Mouse (Mus musculus) hindbrain, embryonic 15.5 days (tissue): ENCODE data around the gene Olfr374. TPM values are rescaled to one million over a fixed set of nuclear protein-coding genes. Genes with fewer than 3 reads are reported as not detected.
"Not testable (repeated sequence)": the region's sequence is repeated elsewhere in the genome, so short reads cannot be mapped to it uniquely, and the experiment has no call there.

Experiments
- ATAC-seq: fragments of 200-750 bp; cut with Nextera tagmentation; 2 replicates; pipeline ENCODE4 v1.8.0; 2017; ENCODE audit warnings: low read depth, moderate number of reproducible peaks, moderate TSS enrichment; ENCODE audit not compliant: low FRiP score
- H3K27ac ChIP-seq: fragments of 300-500 bp; sonication (generic); replicated peaks from 2 replicates; pipeline ENCODE4 v1.5.1; 2015; ENCODE audit warnings: mild to moderate bottlenecking, inconsistent platforms
- H3K27me3 ChIP-seq: fragments of 300-500 bp; sonication (generic); 2 replicates; pipeline ENCODE4 v1.6.1; 2015; ENCODE audit warnings: control low read depth, inconsistent platforms
- H3K36me3 ChIP-seq: fragments of 300-500 bp; sonication (generic); 2 replicates; pipeline ENCODE4 v1.6.1; 2015; ENCODE audit warnings: control low read depth, inconsistent platforms
- H3K4me1 ChIP-seq: fragments of 300-500 bp; sonication (generic); replicated peaks from 2 replicates; pipeline ENCODE4 v1.6.1; 2015; ENCODE audit warnings: control low read depth, inconsistent platforms
- H3K4me2 ChIP-seq: fragments of 300-500 bp; sonication (generic); 2 replicates; pipeline ENCODE4 v1.6.1; 2015; ENCODE audit warnings: moderate library complexity, mild to moderate bottlenecking, inconsistent platforms
- H3K4me3 ChIP-seq: fragments of 300-500 bp; sonication (generic); 2 replicates; pipeline ENCODE4 v1.5.1; 2015; ENCODE audit warnings: mild to moderate bottlenecking, inconsistent platforms
- H3K9ac ChIP-seq: fragments of 300-500 bp; sonication (generic); 2 replicates; pipeline ENCODE4 v1.6.1; 2015; ENCODE audit warnings: inconsistent platforms
- H3K9me3 ChIP-seq: fragments of 300-500 bp; sonication (generic); 2 replicates; pipeline ENCODE4 v1.6.1; 2016; ENCODE audit warnings: control low read depth, inconsistent platforms
- WGBS: fragments of 180-500 bp; shearing (Covaris S2); methylation state at CpG from one replicate; pipeline ENCODE4 v1.1.7; 2015; 5-methylcytosine and 5-hydroxymethylcytosine counted together
- polyA plus RNA-seq: library from polyadenylated mRNA; unstranded; fragments of >200 nt; fragmentation: Nextera tagmentation; extraction: Ambion mirVana; gene quantifications from 2 replicates; pipeline ENCODE4 v1.2.1, GENCODE M21; 2015

Gene Olfr374
- 0.07 TPM in 1 of 2 replicates, not detected in the other for polyA plus RNA-seq

GRCm38 (mm10) chr8:72106740-72107139 lies at the start of gene Olfr374:
Olfr374 (plus strand) TSS chr8:72107040.
- H3K4me3 ChIP-seq, result no peak within 1 kb of the TSS
- 0 out of 2 replicates have a peak, but pooled peaks cover 2% of the 10 kb centered on the region for H3K9me3 ChIP-seq
- 93% methylated on average over 3 of the region's 3 CpGs for WGBS
- ATAC-seq, result no peak
- no peak within 1 kb of the TSS for H3K9ac ChIP-seq
- H3K27ac ChIP-seq, result no peak within 1 kb of the TSS
- H3K4me1 ChIP-seq, result no peaks in the 10 kb centered on the region
- H3K4me2 ChIP-seq, result no peak within 1 kb of the TSS
- H3K27me3 ChIP-seq, result no peaks in the 10 kb centered on the region
- no peaks in the 10 kb centered on the region for H3K36me3 ChIP-seq

GRCm38 (mm10) chr8:72057643-72058042 lies 49.2 kb upstream of the Olfr374 start:
- H3K4me3 ChIP-seq, H3K27ac ChIP-seq, H3K9me3 ChIP-seq, H3K9ac ChIP-seq, H3K36me3 ChIP-seq, H3K4me2 ChIP-seq, H3K27me3 ChIP-seq, H3K4me1 ChIP-seq, ATAC-seq: not testable (repeated sequence)
- 88% methylated on average over 3 of the region's 4 CpGs for WGBS

DNA sequence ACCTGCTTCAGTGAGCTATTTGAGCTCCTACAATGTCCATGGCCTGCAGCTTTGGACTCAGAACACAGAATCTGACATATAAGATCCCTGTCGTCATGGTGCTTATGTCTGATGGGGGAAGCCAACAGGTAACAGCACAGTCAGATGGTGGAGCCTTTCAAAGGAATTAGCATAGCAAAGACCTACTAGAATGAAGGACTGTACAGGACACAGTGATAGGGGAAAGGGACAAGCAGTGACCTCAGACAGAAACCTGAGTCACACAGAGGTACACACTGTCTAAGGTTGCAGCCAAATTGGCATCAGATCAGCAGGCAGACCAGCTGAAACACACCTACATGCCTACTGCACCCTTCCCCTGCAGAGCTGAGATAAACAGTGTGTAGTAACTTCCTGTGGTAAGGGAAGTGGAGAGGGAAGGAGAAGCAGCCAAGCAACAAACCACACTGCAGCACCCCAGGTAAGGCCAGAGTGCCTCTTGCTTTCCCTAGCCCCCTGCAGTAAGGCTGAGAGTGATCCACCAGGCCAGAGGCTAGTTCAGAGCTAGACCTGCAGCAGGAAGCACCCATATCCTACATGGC lies 39.9 kb upstream of the Olfr374 start:
- not testable (repeated sequence) for H3K9ac ChIP-seq, H3K4me2 ChIP-seq, ATAC-seq, H3K27me3 ChIP-seq, H3K9me3 ChIP-seq, H3K36me3 ChIP-seq, H3K4me1 ChIP-seq, H3K27ac ChIP-seq, H3K4me3 ChIP-seq
- 86% methylated on average over 1 of the region's 1 CpGs for WGBS

DNA sequence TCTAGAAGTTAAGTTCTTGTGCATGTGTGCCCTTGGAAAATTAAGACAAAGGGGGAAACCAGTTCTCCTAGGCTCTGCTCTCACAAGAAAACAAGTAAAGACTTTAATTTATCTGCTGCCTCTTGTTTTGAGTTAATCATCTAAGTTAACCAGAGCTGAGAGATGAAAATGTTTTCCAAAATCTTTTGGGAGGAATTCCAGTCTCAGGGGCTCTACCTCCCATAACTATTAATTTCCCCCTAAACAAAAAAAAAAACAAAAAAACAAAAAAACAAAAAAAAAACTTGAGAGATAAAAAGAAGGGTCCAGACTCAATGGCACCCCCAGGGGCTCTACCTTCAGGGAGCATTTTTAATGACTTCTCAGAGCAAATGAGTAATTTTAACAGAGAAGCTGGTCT lies 24.0 kb upstream of the Olfr374 start, which contains the start of gene Olfr373:
TSS of gene Olfr373 (plus strand) at position 301 of the 400 bp plus-strand sequence.
- not testable (repeated sequence) for H3K9me3 ChIP-seq, H3K4me2 ChIP-seq, H3K27ac ChIP-seq, ATAC-seq, H3K9ac ChIP-seq, H3K4me3 ChIP-seq, H3K36me3 ChIP-seq, H3K4me1 ChIP-seq, H3K27me3 ChIP-seq

- Histone ChIP-seq H3K9me3 (no peaks in the 10 kb centered on the region), H3K4me2 (no peak overlapping the region), H3K9ac (no peak overlapping the region), H3K36me3 (no peaks in the 10 kb centered on the region), H3K4me3 (no peak overlapping the region), H3K27me3 (no peaks in the 10 kb centered on the region), H3K4me1 (no peaks in the 10 kb centered on the region), H3K27ac (no peak overlapping the region)
- ATAC-seq, result no peak
- WGBS, result 72% methylated on average over 5 of the region's 5 CpGs
These were observed 22.1 kb upstream of the Olfr374 start for GRCm38 (mm10) chr8:72084744-72085143.

GRCm38 (mm10) chr8:72087611-72088010 lies 19.2 kb upstream of the Olfr374 start:
- WGBS, result 85% methylated on average over 3 of the region's 3 CpGs
- ATAC-seq, result not testable (repeated sequence)

GRCm38 (mm10) chr8:72096721-72097120 lies 10.1 kb upstream of the Olfr374 start:
- not testable (repeated sequence) for H3K4me1 ChIP-seq, H3K27me3 ChIP-seq, H3K36me3 ChIP-seq, ATAC-seq, H3K9ac ChIP-seq, H3K4me2 ChIP-seq, H3K27ac ChIP-seq, H3K4me3 ChIP-seq, H3K9me3 ChIP-seq

More at GRCm38 (mm10) chr8:72087611-72088010, 19.2 kb upstream of the Olfr374 start:
- not testable (repeated sequence) for H3K27ac ChIP-seq, H3K9ac ChIP-seq, H3K36me3 ChIP-seq, H3K4me2 ChIP-seq, H3K9me3 ChIP-seq, H3K27me3 ChIP-seq, H3K4me3 ChIP-seq, H3K4me1 ChIP-seq

DNA sequence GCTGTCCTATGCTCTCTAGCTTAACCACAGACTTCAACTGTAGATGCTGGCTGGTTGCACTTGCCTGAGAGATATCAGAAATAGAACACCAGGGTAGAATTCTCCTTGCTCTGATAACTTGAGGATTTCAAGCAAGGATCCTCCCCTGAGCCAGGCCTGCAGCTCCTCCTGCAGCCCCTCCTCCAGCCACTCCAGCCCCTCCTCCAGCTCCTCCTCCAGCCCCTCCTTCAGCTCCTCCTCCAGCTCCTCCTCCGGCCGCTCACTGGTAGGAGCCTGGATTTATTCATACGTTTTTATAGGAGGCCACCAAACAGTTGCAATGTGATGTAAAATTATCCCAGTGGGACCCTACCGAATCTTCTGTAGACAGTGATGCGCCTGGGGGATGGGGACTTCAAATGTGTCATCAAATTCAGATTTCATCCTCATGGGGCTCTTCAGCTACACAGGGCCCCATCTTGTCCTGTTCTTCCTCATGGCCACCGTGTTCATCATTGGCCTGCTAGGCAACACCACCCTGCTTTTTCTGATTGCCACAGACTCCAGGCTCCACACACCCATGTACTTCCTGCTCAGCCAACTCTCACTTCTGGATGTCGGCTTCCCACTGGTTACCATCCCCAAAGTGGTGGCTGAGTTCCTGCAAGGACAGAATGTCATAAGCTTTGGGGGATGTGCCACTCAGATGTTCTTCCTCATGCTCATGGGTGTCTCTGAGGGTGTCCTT lies 7.3 kb upstream of the Olfr374 start:
- H3K27ac ChIP-seq, ATAC-seq, H3K4me2 ChIP-seq, H3K27me3 ChIP-seq, H3K4me1 ChIP-seq, H3K4me3 ChIP-seq, H3K9me3 ChIP-seq, H3K9ac ChIP-seq, H3K36me3 ChIP-seq: not testable (repeated sequence)
- 55% methylated on average over 6 of the region's 7 CpGs for WGBS

GRCm38 (mm10) chr8:72105165-72105564 lies 1.7 kb upstream of the Olfr374 start:
- Histone ChIP-seq H3K9ac (no peak overlapping the region), H3K27ac (no peak overlapping the region), H3K27me3 (no peaks in the 10 kb centered on the region), H3K36me3 (no peaks in the 10 kb centered on the region), H3K4me2 (no peak overlapping the region), H3K4me3 (no peak overlapping the region), H3K4me1 (no peaks in the 10 kb centered on the region), H3K9me3 (0 out of 2 replicates have a peak, but pooled peaks cover 2% of the 10 kb centered on the region)
- ATAC-seq, result no peak
- 22% methylated on average over 4 of the region's 4 CpGs for WGBS

- no peak overlapping the region for H3K9ac ChIP-seq
- no peaks in the 10 kb centered on the region for H3K4me1 ChIP-seq
- H3K27me3 ChIP-seq, result no peaks in the 10 kb centered on the region
- no peaks in the 10 kb centered on the region for H3K9me3 ChIP-seq
- H3K4me2 ChIP-seq, result no peak overlapping the region
- no peaks in the 10 kb centered on the region for H3K36me3 ChIP-seq
- H3K27ac ChIP-seq, result no peak overlapping the region
- ATAC-seq, result no peak
- no peak overlapping the region for H3K4me3 ChIP-seq
- 83% methylated on average over 6 of the region's 6 CpGs for WGBS
These were observed 4.0 kb downstream of the Olfr374 start for GRCm38 (mm10) chr8:72110876-72111275.

GRCm38 (mm10) chr8:72112486-72112885 lies 5.6 kb downstream of the Olfr374 start:
- H3K9me3 ChIP-seq, result no peaks in the 10 kb centered on the region
- no peak overlapping the region for H3K4me2 ChIP-seq
- no peak for ATAC-seq
- H3K4me1 ChIP-seq, result no peaks in the 10 kb centered on the region
- no peak overlapping the region for H3K27ac ChIP-seq
- H3K27me3 ChIP-seq, result no peaks in the 10 kb centered on the region
- H3K9ac ChIP-seq, result no peak overlapping the region
- no peaks in the 10 kb centered on the region for H3K36me3 ChIP-seq
- 77% methylated on average over 3 of the region's 3 CpGs for WGBS
- no peak overlapping the region for H3K4me3 ChIP-seq

- Histone ChIP-seq H3K27ac (no peak overlapping the region), H3K4me3 (no peak overlapping the region), H3K4me1 (no peaks in the 10 kb centered on the region), H3K27me3 (no peaks in the 10 kb centered on the region), H3K9me3 (no peaks in the 10 kb centered on the region), H3K4me2 (no peak overlapping the region), H3K36me3 (no peaks in the 10 kb centered on the region), H3K9ac (no peak overlapping the region)
- no peak for ATAC-seq
- WGBS, result 93% methylated on average over 2 of the region's 2 CpGs
These were observed 8.4 kb downstream of the Olfr374 start for GRCm38 (mm10) chr8:72115202-72115601.
